Mouse (Mus musculus) brain, embryonic 14.5 days (tissue): Measurements from ENCODE around the gene Phospho1. TPM values are rescaled to one million over a fixed set of nuclear protein-coding genes. Genes with fewer than 3 reads are reported as not detected.

Experiments
- DNase-seq: peaks from one replicate; pipeline ENCODE4 v3.0.0-alpha.2; 2011; ENCODE audit warnings: low read depth
- CTCF ChIP-seq: fragments of 200-500 bp; IDR thresholded peaks from 2 replicates; pipeline ENCODE4 v1.5.1; 2012; ENCODE audit warnings: inconsistent platforms, mild to moderate bottlenecking, moderate library complexity, borderline replicate concordance; ENCODE audit not compliant: insufficient read depth, insufficient read length; ENCODE audit errors: extremely low read depth
- POLR2A ChIP-seq: fragments of 200-500 bp; IDR thresholded peaks from 2 replicates; pipeline ENCODE4 v1.6.1; 2012; ENCODE audit warnings: mild to moderate bottlenecking, inconsistent platforms, borderline replicate concordance; ENCODE audit not compliant: poor library complexity, insufficient read depth, insufficient read length, severe bottlenecking; ENCODE audit errors: extremely low read depth
- polyA plus RNA-seq: library from polyadenylated mRNA; depleted of rRNA; stranded (reverse); fragments of >200 nt; gene quantifications from 2 replicates; pipeline ENCODE4 v1.2.3, GENCODE M21; 2012

The Phospho1 gene
- polyA plus RNA-seq, 1 experiment = 9.9 TPM

DNA sequence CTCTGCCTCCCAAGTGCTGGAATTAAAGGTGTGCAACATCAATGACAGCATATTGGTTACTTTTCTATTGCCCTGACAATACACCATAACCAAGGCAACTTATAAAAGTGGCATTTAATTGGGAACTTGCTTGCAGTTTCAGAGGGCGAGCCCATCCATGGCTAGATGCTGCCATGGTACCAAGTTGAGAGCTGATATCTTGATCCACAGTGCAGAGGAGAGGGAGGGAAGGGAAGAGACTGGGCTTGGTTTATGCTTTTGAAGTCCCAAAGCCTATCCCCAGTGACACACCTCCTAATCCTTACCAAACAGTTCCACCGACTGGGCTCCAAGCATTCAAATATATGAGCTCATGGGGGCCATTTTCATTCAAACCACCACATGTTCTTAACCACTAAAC, 10.2 kb upstream of the Phospho1 start:
- no peak for TF ChIP-seq POLR2A
- no peak for DNase-seq

- no peak for TF ChIP-seq POLR2A
- TF ChIP-seq CTCF = no peak
- DNase-seq = no peak
Measured at GRCm38 (mm10) chr11:95814857-95815256, 9.4 kb upstream of the Phospho1 start.

- TF ChIP-seq POLR2A = no peak
- TF ChIP-seq CTCF = no peak
- DNase-seq = no peak
Measured at GRCm38 (mm10) chr11:95815412-95815811, 8.9 kb upstream of the Phospho1 start.

- DNase-seq = no peak
- TF ChIP-seq CTCF (no peak), POLR2A (no peak)
Measured at GRCm38 (mm10) chr11:95819138-95819537, 5.2 kb upstream of the Phospho1 start.

DNA sequence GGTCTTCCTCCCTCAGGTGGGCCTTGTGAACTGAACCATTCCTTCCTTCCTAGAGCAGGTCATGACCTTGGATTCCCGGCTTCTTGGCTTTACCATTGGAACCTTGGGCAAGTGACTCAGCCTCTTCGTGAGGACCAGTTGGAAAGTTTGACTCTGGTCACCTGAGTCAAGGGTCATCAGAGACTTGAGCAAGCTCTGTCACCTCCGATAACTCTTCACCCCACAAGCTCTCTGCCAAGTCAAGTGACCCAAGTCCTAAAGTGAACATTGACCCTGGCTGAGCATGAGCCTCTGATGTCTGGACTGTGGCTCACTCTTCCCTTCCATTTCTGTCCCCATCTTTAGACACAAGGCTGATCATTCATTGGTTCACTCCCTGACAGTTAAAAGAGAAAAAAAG, 2.8 kb upstream of the Phospho1 start:
- DNase-seq = no peak
- TF ChIP-seq POLR2A (no peak), CTCF (no peak)

- TF ChIP-seq CTCF (no peak), POLR2A (no peak)
- no peak for DNase-seq
Measured at GRCm38 (mm10) chr11:95822437-95822836, 1.9 kb upstream of the Phospho1 start.

DNA sequence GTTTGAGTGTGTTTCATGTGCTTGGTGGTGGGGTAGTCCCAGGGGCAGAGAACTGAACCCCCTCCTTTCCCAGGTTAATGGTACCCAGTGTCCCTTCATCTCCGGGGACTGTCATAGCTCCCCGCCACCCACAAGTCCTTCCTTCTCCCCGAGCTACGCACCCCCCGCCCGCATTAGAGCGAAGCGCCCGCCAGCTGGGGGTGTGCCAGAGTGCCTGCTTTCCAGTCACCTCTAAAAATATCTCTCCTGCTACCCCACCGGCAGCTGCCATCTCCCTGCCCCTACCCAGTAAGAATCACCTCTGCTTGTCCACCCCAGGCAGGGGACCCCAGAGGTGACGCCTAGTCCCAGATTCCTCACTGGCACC, 561 bp downstream of the Phospho1 start:
- DNase-seq = peak; percentile 31

GRCm38 (mm10) chr11:95825625-95826024, 1.3 kb downstream of the Phospho1 start:
- TF ChIP-seq POLR2A (no peak), CTCF (no peak)
- no peak for DNase-seq

More for the DNA sequence above, 561 bp downstream of the Phospho1 start:
- TF ChIP-seq CTCF (no peak), POLR2A (no peak)

DNA sequence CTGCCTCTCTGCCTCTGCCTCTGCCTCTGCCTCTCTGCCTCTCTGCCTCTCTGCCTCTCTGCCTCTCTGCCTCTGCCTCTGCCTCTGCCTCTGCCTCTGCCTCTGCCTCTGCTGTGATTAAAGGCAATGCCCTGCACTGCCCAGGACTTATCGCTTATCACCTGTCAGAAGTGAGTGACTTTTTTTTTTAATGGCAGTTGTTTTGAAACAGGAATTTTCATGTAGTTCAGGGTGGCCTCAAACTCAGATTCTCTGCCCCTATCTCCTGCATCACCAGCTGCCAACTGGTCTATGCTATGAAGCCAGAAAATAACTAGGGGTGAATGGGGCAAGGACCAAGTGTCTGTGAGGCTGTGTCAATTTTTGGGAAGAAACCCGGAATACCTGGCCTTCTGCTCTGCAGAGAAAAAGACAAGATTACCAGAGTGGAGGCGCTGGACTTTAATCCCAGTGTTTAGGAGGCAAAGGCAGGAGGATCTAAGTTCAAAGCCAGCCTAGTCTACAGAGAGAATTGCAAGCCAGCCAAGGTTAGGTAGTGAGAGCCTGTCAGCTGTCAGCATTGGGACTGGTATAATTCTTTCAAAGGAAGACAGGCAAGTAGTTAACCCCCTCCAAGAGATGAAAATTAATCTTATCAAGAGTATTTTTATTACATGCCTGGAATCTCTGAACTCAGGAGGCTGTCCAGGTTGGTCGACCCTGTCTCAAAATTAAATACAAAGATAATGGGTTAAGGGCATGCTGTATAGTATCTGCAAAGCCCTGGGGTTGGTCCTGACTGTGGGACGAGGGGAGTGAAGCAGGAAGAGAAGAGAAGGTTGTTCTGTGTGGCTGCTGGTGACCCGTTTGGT, 2.2 kb downstream of the Phospho1 start:
- DNase-seq = no peak
- no peak for TF ChIP-seq POLR2A
- no peak for TF ChIP-seq CTCF

DNA sequence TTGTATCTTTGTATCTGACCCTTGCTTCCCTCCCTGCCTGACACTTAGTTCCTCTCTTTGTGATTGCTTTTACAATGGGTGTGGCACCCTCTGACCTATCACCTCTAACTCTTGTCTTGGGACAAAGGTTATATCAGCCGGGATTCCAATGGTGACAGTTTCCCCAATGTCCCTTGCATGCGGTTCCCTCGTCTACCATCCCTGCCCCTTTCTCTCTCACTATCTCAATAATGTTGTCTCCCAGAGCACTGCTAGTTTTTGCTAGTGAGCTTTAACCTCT, 2.8 kb downstream of the Phospho1 start:
- no peak for DNase-seq

GRCm38 (mm10) chr11:95827464-95828085, 3.3 kb downstream of the Phospho1 start:
- peak; percentile 69 for DNase-seq
- peak; percentile 68 for TF ChIP-seq CTCF
- no peak for TF ChIP-seq POLR2A

More for the DNA sequence above, 2.8 kb downstream of the Phospho1 start:
- no peak for TF ChIP-seq POLR2A
- TF ChIP-seq CTCF = no peak

DNA sequence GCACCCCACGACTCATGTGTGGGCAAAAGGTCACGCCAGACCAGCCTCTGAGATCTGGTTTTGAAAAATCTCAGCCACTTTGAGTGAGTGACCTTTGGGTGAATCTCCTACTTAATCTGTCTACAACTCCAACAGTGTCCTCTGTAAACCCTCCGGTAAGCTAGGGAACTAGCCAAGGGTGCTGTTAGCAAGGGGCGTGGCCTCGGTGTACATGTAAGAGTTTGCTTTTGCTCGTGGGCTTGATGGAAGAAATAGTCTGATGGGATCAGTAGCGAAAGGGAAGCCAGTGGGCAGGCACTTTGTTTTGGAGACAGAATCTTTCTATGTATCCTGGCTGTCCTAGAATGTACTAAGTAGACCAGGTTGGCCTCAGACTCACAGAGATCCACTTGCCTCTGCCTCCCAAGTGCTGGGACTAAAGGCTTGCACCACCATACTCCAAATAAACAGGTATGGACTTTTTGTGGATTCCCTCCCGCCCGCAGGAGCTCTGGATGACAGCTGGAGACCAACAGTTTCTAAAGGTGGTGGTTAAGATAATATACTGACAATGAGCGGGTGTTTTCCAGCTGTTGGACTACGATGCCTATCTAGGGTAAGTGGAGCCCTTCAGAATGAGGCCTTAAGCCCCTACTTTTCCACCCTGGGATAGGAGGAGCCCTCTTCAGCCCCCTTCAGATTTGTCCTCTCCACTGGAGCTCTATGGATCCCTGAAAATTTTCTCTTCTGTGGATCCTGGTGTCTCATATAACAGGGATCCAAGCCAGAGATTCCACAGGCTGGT, 4.1 kb downstream of the Phospho1 start:
- DNase-seq = no peak

GRCm38 (mm10) chr11:95829526-95830050, 5.3 kb downstream of the Phospho1 start:
- DNase-seq = no peak
- TF ChIP-seq POLR2A = no peak
- TF ChIP-seq CTCF = no peak

More for the DNA sequence above, 4.1 kb downstream of the Phospho1 start:
- TF ChIP-seq CTCF = no peak
